Mouse (Mus musculus) urinary bladder, postnatal 0 days (tissue): Measurements from ENCODE around the gene Mmp15. TPM values are rescaled to one million over a fixed set of nuclear protein-coding genes. Genes with fewer than 3 reads are reported as not detected.

Experiments used
- polyA plus RNA-seq: library from polyadenylated mRNA; unstranded; fragments of >200 nt; fragmentation: Nextera tagmentation; extraction: Ambion mirVana; gene quantifications from 2 replicates; pipeline ENCODE4 v1.2.1, GENCODE M21; 2015

The Mmp15 gene
- 7.3 and 7.8 TPM in 2 replicates for polyA plus RNA-seq

DNA sequence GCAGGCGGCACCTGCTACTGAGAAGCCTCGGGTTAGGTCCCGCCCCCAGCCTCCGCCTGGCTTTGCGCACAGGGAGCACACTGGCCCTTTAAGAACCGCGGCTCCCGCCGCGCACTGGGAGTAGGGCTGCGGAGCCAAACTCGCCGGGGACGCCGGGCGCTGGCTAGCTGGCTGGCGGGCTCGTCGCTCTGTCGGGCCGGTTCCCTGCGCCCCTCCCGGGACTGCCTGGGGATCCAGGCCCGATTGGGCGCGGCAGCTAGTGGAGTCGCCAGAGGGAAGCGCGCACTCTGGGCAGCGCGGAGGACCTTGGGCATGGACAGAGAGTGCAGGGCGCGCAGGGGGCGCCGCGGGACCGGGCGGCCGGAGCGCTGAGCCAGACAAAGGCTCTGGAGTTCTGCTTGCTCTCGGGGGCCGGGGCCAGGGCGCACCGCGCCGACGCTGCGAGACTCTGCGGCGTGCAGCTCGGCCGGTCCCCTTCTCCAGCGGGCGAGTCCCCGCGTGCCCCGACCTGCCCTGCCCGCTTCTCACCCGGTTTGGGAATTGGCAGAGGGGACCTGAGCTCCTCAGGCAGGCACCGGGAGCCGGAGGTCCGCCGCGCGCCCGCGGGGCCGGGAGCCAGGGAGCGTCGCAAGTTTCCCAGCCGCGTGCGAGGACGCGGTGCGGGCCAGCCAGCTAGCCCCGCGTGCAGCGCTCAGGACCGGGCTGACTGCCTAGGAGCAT lies at the start of gene Mmp15:
TSS of gene Mmp15 (plus strand) at position 118 of the 720 bp plus-strand sequence.

DNA sequence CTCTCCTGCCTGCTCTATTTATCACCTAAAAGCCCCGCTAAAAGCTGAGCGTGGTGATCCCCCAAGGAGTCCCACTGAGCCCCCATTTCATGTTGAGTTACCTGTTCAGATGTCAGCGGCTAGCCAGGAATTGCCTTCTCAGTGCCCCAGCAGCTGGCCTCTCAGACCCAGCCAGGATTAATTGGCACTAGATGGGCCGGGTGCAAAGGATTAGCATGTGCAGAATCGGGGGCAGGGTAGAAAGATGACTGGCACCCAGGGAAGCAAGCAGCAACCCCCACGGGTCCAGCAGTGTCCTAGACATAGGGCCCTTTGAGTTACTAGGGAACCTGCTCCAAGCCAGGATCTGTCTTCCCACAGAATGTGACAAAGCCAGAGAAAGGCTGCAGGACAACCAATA lies 45.6 kb upstream of the Mmp15 start, which contains the start of gene Cngb1:
TSS of gene Cngb1 (minus strand) at position 155 of the 400 bp plus-strand sequence.

DNA sequence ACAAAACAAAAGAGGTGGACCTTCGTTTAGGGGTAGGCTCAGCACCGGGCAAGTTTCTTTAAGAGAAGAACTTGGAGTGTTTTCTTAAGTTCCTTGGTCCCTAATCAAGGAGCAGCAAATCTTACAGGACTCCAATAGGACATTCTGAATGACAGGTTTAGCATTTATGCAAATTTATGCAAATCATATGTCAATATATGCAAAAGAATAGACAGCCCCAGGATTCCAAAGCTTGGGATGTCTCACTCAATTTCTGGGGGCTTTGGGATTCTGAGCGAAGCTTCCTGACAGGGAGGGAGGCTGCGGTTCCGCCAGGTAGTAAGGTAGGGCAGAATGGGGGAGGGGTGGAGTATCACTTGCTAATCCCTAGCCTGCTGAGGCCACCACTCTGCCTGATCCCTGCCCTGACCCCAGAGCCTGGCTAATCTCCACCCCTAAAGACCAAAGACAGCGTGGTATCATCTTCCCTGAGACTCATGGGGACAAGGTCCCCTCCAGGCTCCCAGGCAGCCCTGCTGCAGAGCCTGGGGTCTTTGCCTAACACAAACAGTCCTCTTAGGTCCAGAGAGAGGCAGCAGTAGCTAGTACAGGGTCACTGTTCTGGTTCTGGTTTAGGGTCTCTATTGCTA lies 41.6 kb upstream of the Mmp15 start, which contains the start of gene Tepp:
TSS of gene Tepp (plus strand) at position 225 of the 629 bp plus-strand sequence.

DNA sequence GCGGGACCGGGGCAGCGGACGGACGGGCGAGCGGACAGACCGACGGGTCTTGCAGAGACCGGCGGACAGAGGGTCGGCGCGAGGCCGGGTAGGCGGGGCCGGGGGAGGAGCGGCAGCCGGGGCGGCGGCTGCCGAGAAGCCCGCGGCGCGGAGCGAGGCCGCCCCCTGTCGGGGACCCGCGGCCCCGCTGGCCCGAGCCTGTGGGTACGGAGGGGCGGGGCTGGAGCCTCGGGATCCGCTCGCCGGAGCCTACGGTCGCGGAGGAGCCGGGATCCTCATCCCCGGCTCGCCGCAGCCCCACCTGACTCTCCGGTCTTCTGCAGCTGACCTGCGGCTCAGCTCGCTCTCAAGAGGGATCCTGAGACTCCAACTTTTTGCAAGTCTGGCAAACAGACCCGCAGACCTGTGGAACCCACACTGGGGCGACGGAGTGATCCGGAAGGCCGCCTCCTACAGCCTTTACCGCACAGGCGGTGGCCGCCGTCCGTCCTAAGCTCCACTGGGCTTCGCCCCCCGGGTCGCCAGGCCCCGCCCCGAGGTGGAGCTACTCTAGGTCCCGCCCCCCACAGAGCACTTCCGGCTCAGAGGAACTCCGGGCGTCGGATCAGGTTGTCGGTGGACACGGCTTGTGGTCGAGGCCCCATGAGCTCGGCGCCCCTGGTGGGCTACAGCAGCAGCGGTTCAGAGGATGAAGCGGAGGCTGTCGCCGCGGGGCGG lies 20.2 kb upstream of the Mmp15 start, which contains the start of the genes Zfp319 and Usb1:
TSS of gene Zfp319 (minus strand) at position 231 of the 717 bp plus-strand sequence.
TSS of gene Usb1 (plus strand) at position 565 of the 717 bp plus-strand sequence.

Other genes starting within 250 kb of the Mmp15 start
- gene Kifc3, start 149.5 kb upstream of the Mmp15 start, polyA plus RNA-seq = 31.9 and 32.3 TPM in 2 replicates
- gene Cngb1, start 45.7 kb upstream of the Mmp15 start, polyA plus RNA-seq = 1.2 and 1.6 TPM in 2 replicates
- 0.34 TPM in 1 of 2 replicates, not detected in the other for gene Tepp, start 41.7 kb upstream of the Mmp15 start, polyA plus RNA-seq
- gene Zfp319, start 20.3 kb upstream of the Mmp15 start, polyA plus RNA-seq = 3.6 and 3.7 TPM in 2 replicates
- gene Usb1, start 20.0 kb upstream of the Mmp15 start, polyA plus RNA-seq = 36.5 and 37.2 TPM in 2 replicates
- gene Cfap20, start 82.6 kb downstream of the Mmp15 start, polyA plus RNA-seq = 64.7 and 65.2 TPM in 2 replicates
- gene Csnk2a2, start 137.8 kb downstream of the Mmp15 start, polyA plus RNA-seq = 5.8 and 7.1 TPM in 2 replicates
- gene Ccdc113, start 181.8 kb downstream of the Mmp15 start, polyA plus RNA-seq = 0.39 and 0.45 TPM in 2 replicates
- gene Prss54, start 224.1 kb downstream of the Mmp15 start, polyA plus RNA-seq = not detected in 2 replicates